Mouse (Mus musculus): ENCODE data around the gene Serpina3j. TPM values are rescaled to one million over a fixed set of nuclear protein-coding genes. Genes with fewer than 3 reads are reported as not detected.

The Serpina3j gene
- polyA plus RNA-seq (2012; rRNA removed): not detected in 2 replicates

- WGBS: 85% methylated on average over 1 of the region's 1 CpGs
- no peak within 1 kb of the TSS for H3K4me3 ChIP-seq (ENCODE audit: extremely low read depth, insufficient read depth, insufficient read length)
- no peak for DNase-seq (ENCODE audit: low read depth in 1 of 2, low spot score in 2 of 2)
- H3K27me3 ChIP-seq (ENCODE audit: control insufficient read depth, insufficient read depth, low read length): no peaks in the 10 kb centered on the region
- no peak for TF ChIP-seq POLR2A (IDR thresholded peaks at IDR 0.05; ENCODE audit: low read depth, low read length)
- TF ChIP-seq CTCF (IDR thresholded peaks at IDR 0.05; ENCODE audit: extremely low read depth, insufficient read depth, insufficient read length, insufficient replicate concordance): no peak
- H3K36me3 ChIP-seq (ENCODE audit: control insufficient read depth, insufficient read depth, low read length): no peaks in the 10 kb centered on the region
- H3K4me1 ChIP-seq (ENCODE audit: control insufficient read depth, insufficient read depth, insufficient read length): no peaks in the 10 kb centered on the region
- H3K27ac ChIP-seq (ENCODE audit: insufficient read depth, low read length): no peak within 1 kb of the TSS
These were observed at the start of gene Serpina3j for GRCm38 (mm10) chr12:104314253-104314652. Gene Serpina3j (plus strand): TSS chr12:104314553.

GRCm38 (mm10) chr12:104266374-104266773 is 48.0 kb upstream of the Serpina3j start:
- Histone ChIP-seq H3K27me3 (ENCODE audit: control insufficient read depth, insufficient read depth, low read length) (no peaks in the 10 kb centered on the region), H3K4me1 (ENCODE audit: control insufficient read depth, insufficient read depth, insufficient read length) (no peaks in the 10 kb centered on the region; the same call in 1 of the 2 replicates), H3K27ac (ENCODE audit: insufficient read depth, low read length) (no peak overlapping the region), H3K36me3 (ENCODE audit: control insufficient read depth, insufficient read depth, low read length) (no peaks in the 10 kb centered on the region), H3K4me3 (ENCODE audit: extremely low read depth, insufficient read depth, insufficient read length) (no peak overlapping the region)
- DNase-seq (ENCODE audit: low read depth in 1 of 2, low spot score in 2 of 2): no peak
- WGBS: 54% methylated on average over 3 of the region's 3 CpGs
- TF ChIP-seq CTCF (IDR thresholded peaks at IDR 0.05; ENCODE audit: extremely low read depth, insufficient read depth, insufficient read length, insufficient replicate concordance) (no peak), POLR2A (IDR thresholded peaks at IDR 0.05; ENCODE audit: low read depth, low read length) (no peak)

GRCm38 (mm10) chr12:104278216-104279055 is 35.9 kb upstream of the Serpina3j start:
- TF ChIP-seq CTCF (IDR thresholded peaks at IDR 0.05; ENCODE audit: extremely low read depth, insufficient read depth, insufficient read length, insufficient replicate concordance) (no peak), POLR2A (IDR thresholded peaks at IDR 0.05; ENCODE audit: low read depth, low read length) (no peak)
- no peak for DNase-seq (ENCODE audit: low read depth in 1 of 2, low spot score in 2 of 2)
- H3K36me3 ChIP-seq (ENCODE audit: control insufficient read depth, insufficient read depth, low read length): no peaks in the 10 kb centered on the region
- no peak overlapping the region for H3K27ac ChIP-seq (ENCODE audit: insufficient read depth, low read length)
- WGBS: 90% methylated on average over 18 of the region's 18 CpGs
- no peaks in the 10 kb centered on the region for H3K4me1 ChIP-seq (ENCODE audit: control insufficient read depth, insufficient read depth, insufficient read length)
- no peaks in the 10 kb centered on the region for H3K27me3 ChIP-seq (ENCODE audit: control insufficient read depth, insufficient read depth, low read length)
- no peak overlapping the region for H3K4me3 ChIP-seq (ENCODE audit: extremely low read depth, insufficient read depth, insufficient read length)

- TF ChIP-seq POLR2A (IDR thresholded peaks at IDR 0.05; ENCODE audit: low read depth, low read length) (no peak), CTCF (IDR thresholded peaks at IDR 0.05; ENCODE audit: extremely low read depth, insufficient read depth, insufficient read length, insufficient replicate concordance) (no peak)
- no peaks in the 10 kb centered on the region for H3K27me3 ChIP-seq (ENCODE audit: control insufficient read depth, insufficient read depth, low read length)
- 61% methylated on average over 3 of the region's 3 CpGs for WGBS
- H3K4me3 ChIP-seq (ENCODE audit: extremely low read depth, insufficient read depth, insufficient read length): no peak overlapping the region
- H3K36me3 ChIP-seq (ENCODE audit: control insufficient read depth, insufficient read depth, low read length): no peaks in the 10 kb centered on the region
- H3K4me1 ChIP-seq (ENCODE audit: control insufficient read depth, insufficient read depth, insufficient read length): no peaks in the 10 kb centered on the region
- no peak for DNase-seq (ENCODE audit: low read depth in 1 of 2, low spot score in 2 of 2)
- no peak overlapping the region for H3K27ac ChIP-seq (ENCODE audit: insufficient read depth, low read length)
These were observed 35.3 kb upstream of the Serpina3j start for GRCm38 (mm10) chr12:104279056-104279435.

GRCm38 (mm10) chr12:104283380-104283779 is 31.0 kb upstream of the Serpina3j start:
- WGBS: 90% methylated on average over 11 of the region's 11 CpGs
- no peaks in the 10 kb centered on the region for H3K27me3 ChIP-seq (ENCODE audit: control insufficient read depth, insufficient read depth, low read length)
- DNase-seq (ENCODE audit: low read depth in 1 of 2, low spot score in 2 of 2): no peak
- H3K36me3 ChIP-seq (ENCODE audit: control insufficient read depth, insufficient read depth, low read length): no peaks in the 10 kb centered on the region
- no peak overlapping the region for H3K4me3 ChIP-seq (ENCODE audit: extremely low read depth, insufficient read depth, insufficient read length)
- TF ChIP-seq CTCF (IDR thresholded peaks at IDR 0.05; ENCODE audit: extremely low read depth, insufficient read depth, insufficient read length, insufficient replicate concordance) (no peak), POLR2A (IDR thresholded peaks at IDR 0.05; ENCODE audit: low read depth, low read length) (no peak)
- H3K27ac ChIP-seq (ENCODE audit: insufficient read depth, low read length): no peak overlapping the region
- no peaks in the 10 kb centered on the region for H3K4me1 ChIP-seq (ENCODE audit: control insufficient read depth, insufficient read depth, insufficient read length)

GRCm38 (mm10) chr12:104288336-104288735 is 26.0 kb upstream of the Serpina3j start:
- DNase-seq (ENCODE audit: low read depth in 1 of 2, low spot score in 2 of 2): no peak
- no peaks in the 10 kb centered on the region for H3K4me1 ChIP-seq (ENCODE audit: control insufficient read depth, insufficient read depth, insufficient read length)
- no peaks in the 10 kb centered on the region for H3K36me3 ChIP-seq (ENCODE audit: control insufficient read depth, insufficient read depth, low read length)
- no peak overlapping the region for H3K4me3 ChIP-seq (ENCODE audit: extremely low read depth, insufficient read depth, insufficient read length)
- H3K27me3 ChIP-seq (ENCODE audit: control insufficient read depth, insufficient read depth, low read length): no peaks in the 10 kb centered on the region
- H3K27ac ChIP-seq (ENCODE audit: insufficient read depth, low read length): no peak overlapping the region
- TF ChIP-seq POLR2A (IDR thresholded peaks at IDR 0.05; ENCODE audit: low read depth, low read length): no peak
- no peak for TF ChIP-seq CTCF (IDR thresholded peaks at IDR 0.05; ENCODE audit: extremely low read depth, insufficient read depth, insufficient read length, insufficient replicate concordance)

GRCm38 (mm10) chr12:104289872-104290271 is 24.5 kb upstream of the Serpina3j start:
- no peak for TF ChIP-seq CTCF (IDR thresholded peaks at IDR 0.05; ENCODE audit: extremely low read depth, insufficient read depth, insufficient read length, insufficient replicate concordance)
- no peak for TF ChIP-seq POLR2A (IDR thresholded peaks at IDR 0.05; ENCODE audit: low read depth, low read length)
- no peak overlapping the region for H3K4me3 ChIP-seq (ENCODE audit: extremely low read depth, insufficient read depth, insufficient read length)
- H3K27ac ChIP-seq (ENCODE audit: insufficient read depth, low read length): no peak overlapping the region
- H3K27me3 ChIP-seq (ENCODE audit: control insufficient read depth, insufficient read depth, low read length): no peaks in the 10 kb centered on the region
- no peaks in the 10 kb centered on the region for H3K4me1 ChIP-seq (ENCODE audit: control insufficient read depth, insufficient read depth, insufficient read length)
- H3K36me3 ChIP-seq (ENCODE audit: control insufficient read depth, insufficient read depth, low read length): no peaks in the 10 kb centered on the region
- 48% methylated on average over 4 of the region's 4 CpGs for WGBS
- no peak for DNase-seq (ENCODE audit: low read depth in 1 of 2, low spot score in 2 of 2)
